Mouse (Mus musculus) liver, adult 2 months (tissue): Measurements from ENCODE around the gene Cmah.

Experiments
- CTCF ChIP-seq: fragments of 200-500 bp; IDR thresholded peaks from 2 replicates; pipeline ENCODE4 v1.5.1; 2011; ENCODE audit warnings: low read depth, low read length, control low read depth
- POLR2A ChIP-seq: fragments of 200-500 bp; IDR thresholded peaks from 2 replicates; pipeline ENCODE4 v1.6.1; 2011; ENCODE audit warnings: low read length, control low read depth; ENCODE audit not compliant: insufficient read depth; ENCODE audit errors: extremely low read depth

DNA sequence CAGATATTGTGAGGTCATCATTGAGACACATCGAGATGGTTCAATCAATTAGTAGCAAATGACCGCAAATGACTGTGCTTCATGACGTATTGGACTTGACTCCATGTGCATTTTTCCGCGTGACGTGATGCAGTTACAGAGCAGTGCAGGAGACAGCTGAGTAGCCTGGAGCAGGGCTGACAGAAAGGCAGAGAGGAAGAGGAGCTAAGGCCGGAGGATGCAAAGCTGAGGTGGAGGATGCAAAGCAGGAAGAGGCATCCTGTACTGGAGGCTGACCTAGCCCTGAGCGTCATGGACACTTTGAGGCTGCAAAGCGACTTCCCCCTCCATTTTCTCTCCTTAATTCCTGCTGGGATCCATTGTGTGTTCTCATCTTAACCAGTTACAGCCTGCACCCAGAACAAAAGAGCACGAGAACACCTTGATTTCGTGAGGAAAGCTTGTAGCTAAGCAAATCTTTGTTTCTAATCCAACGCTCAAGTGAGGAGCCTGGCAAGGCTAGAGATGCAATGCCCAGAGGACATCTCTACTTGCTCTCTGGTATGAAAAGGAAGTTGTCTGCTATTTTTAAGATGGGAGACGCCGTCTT, 184.8 kb downstream of the Cmah start:
- TF ChIP-seq POLR2A (no peak), CTCF (no peak)
